Mouse (Mus musculus) hindbrain, embryonic 10.5 days (tissue): ENCODE data around the gene Fyn. TPM values are rescaled to one million over a fixed set of nuclear protein-coding genes. Genes with fewer than 3 reads are reported as not detected.
A peak's percentile ranks its signal among the peaks of the same experiment; 100 is the strongest.

Source experiments
- DNase-seq: peaks from one replicate; pipeline ENCODE4 v3.0.0-alpha.2; 2017; ENCODE audit warnings: low spot score
- H3K27ac ChIP-seq: fragments of 300-500 bp; sonication (generic); 2 replicates; pipeline ENCODE4 v1.5.1; 2016; ENCODE audit warnings: mild to moderate bottlenecking, moderate library complexity
- H3K27me3 ChIP-seq: fragments of 300-500 bp; sonication (generic); 2 replicates; pipeline ENCODE4 v1.6.1; 2016; ENCODE audit warnings: mild to moderate bottlenecking; ENCODE audit not compliant: poor library complexity, insufficient read depth, severe bottlenecking
- H3K36me3 ChIP-seq: fragments of 300-500 bp; sonication (generic); 2 replicates; pipeline ENCODE4 v1.6.1; 2016; ENCODE audit warnings: mild to moderate bottlenecking, moderate library complexity
- H3K4me1 ChIP-seq: fragments of 300-500 bp; sonication (generic); replicated peaks from 2 replicates; pipeline ENCODE4 v1.6.1; 2016; ENCODE audit warnings: mild to moderate bottlenecking
- H3K4me3 ChIP-seq: fragments of 300-500 bp; sonication (generic); 2 replicates; pipeline ENCODE4 v1.5.1; 2016; ENCODE audit warnings: mild to moderate bottlenecking, moderate library complexity
- H3K9me3 ChIP-seq: fragments of 300-500 bp; sonication (generic); 2 replicates; pipeline ENCODE4 v1.6.1; 2016; ENCODE audit warnings: mild to moderate bottlenecking, moderate library complexity
- WGBS: fragments of 180-500 bp; shearing (Covaris S2); methylation state at CpG from one replicate; pipeline ENCODE4 v1.1.7; 2016; 5-methylcytosine and 5-hydroxymethylcytosine counted together
- polyA plus RNA-seq: library from polyadenylated mRNA; unstranded; fragments of >200 nt; fragmentation: Nextera tagmentation; extraction: Ambion mirVana; gene quantifications from 2 replicates; pipeline ENCODE4 v1.2.1, GENCODE M21; 2016

Gene Fyn
- polyA plus RNA-seq, result 30.6 and 34.1 TPM in 2 replicates

GRCm38 (mm10) chr10:39368572-39369135 lies at the start of gene Fyn:
TSS of gene Fyn (plus strand) at chr10:39368855.
- peaks cover 6% of the 10 kb centered on the region; the same call in 1 of the 2 replicates for H3K27me3 ChIP-seq
- H3K9me3 ChIP-seq, result no peaks in the 10 kb centered on the region
- peak within 1 kb of the TSS; percentile 99 for H3K27ac ChIP-seq
- peaks cover 40% of the 10 kb centered on the region for H3K4me1 ChIP-seq
- DNase-seq, result peak; percentile 11
- peak within 1 kb of the TSS; percentile 94 for H3K4me3 ChIP-seq
- 37% methylated on average over 8 of the region's 8 CpGs for WGBS
- H3K36me3 ChIP-seq, result no peaks in the 10 kb centered on the region

- peak; percentile 67 for DNase-seq
- no peaks in the 10 kb centered on the region for H3K36me3 ChIP-seq
- peaks cover 10% of the 10 kb centered on the region for H3K4me1 ChIP-seq
- H3K27me3 ChIP-seq, result no peaks in the 10 kb centered on the region
- no peaks in the 10 kb centered on the region for H3K9me3 ChIP-seq
- 73% methylated on average over 17 of the region's 17 CpGs for WGBS
- H3K27ac ChIP-seq, result 0 out of 2 replicates have a peak overlapping the region, but pooled peaks have one; percentile 8
- H3K4me3 ChIP-seq, result no peak overlapping the region
These were observed 47.6 kb upstream of the Fyn start for GRCm38 (mm10) chr10:39320798-39321622.

GRCm38 (mm10) chr10:39321623-39321985 lies 47.1 kb upstream of the Fyn start:
- no peak for DNase-seq

GRCm38 (mm10) chr10:39322143-39322542 lies 46.5 kb upstream of the Fyn start:
- Histone ChIP-seq H3K4me1 (peaks cover 10% of the 10 kb centered on the region), H3K27me3 (no peaks in the 10 kb centered on the region), H3K36me3 (no peaks in the 10 kb centered on the region), H3K27ac (no peak overlapping the region), H3K4me3 (no peak overlapping the region), H3K9me3 (no peaks in the 10 kb centered on the region)
- DNase-seq, result no peak
- WGBS, result 88% methylated on average over 4 of the region's 4 CpGs

More at GRCm38 (mm10) chr10:39321623-39321985, 47.1 kb upstream of the Fyn start:
- Histone ChIP-seq H3K9me3 (no peaks in the 10 kb centered on the region), H3K27ac (0 out of 2 replicates have a peak overlapping the region, but pooled peaks have one; percentile 8), H3K4me1 (peaks cover 10% of the 10 kb centered on the region), H3K27me3 (no peaks in the 10 kb centered on the region), H3K4me3 (no peak overlapping the region), H3K36me3 (no peaks in the 10 kb centered on the region)
- WGBS, result 70% methylated on average over 9 of the region's 9 CpGs

DNA sequence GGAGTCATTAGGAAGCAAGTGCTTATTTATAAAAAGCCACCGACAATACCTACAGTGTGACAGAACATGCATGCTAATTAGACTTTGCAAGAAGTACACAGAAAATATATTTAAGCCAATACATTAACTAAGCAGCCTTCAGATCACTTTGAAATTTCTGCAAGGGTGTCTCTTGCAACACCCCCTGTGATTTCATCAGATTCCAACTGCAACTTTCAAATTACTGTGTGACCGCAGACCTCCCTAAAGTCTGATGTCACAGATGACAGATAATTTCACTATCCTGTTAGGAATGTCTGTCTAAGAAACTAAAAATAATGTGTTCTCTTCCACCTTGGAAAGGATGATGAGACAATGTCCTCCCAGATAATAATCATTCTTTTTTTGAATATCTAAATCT lies 44.4 kb upstream of the Fyn start:
- 93% methylated on average over 2 of the region's 2 CpGs for WGBS
- peaks cover 10% of the 10 kb centered on the region for H3K4me1 ChIP-seq
- H3K27ac ChIP-seq, result no peak overlapping the region

GRCm38 (mm10) chr10:39328661-39329060 lies 40.0 kb upstream of the Fyn start:
- WGBS, result 88% methylated on average over 2 of the region's 2 CpGs

More for the DNA sequence above, 44.4 kb upstream of the Fyn start:
- no peaks in the 10 kb centered on the region for H3K9me3 ChIP-seq
- H3K36me3 ChIP-seq, result no peaks in the 10 kb centered on the region
- no peak overlapping the region for H3K4me3 ChIP-seq
- DNase-seq, result no peak
- H3K27me3 ChIP-seq, result no peaks in the 10 kb centered on the region

DNA sequence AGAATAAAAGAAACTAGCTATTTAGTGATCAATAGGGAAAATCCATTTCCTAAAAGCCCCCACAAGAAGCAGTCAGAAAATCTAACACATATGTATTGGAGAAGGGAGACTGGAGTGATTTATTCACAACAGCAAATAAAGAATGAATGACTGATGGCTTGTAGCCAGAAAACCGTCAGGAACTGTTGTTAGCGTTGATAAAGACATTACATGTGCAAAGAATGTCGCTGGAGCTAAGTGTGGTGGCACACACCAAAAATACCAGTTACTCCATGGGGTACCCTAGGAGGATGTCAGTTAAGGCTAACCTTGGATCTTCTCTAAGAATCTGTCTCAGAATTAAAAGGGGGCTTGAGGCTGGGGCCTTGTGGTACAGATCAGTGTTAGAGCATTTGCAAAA lies 34.3 kb upstream of the Fyn start:
- H3K27me3 ChIP-seq, result no peaks in the 10 kb centered on the region
- peaks cover 11% of the 10 kb centered on the region; the same call in 1 of the 2 replicates for H3K9me3 ChIP-seq
- no peaks in the 10 kb centered on the region for H3K36me3 ChIP-seq
- H3K27ac ChIP-seq, result no peak overlapping the region
- no peak overlapping the region for H3K4me3 ChIP-seq
- DNase-seq, result no peak
- 77% methylated on average over 3 of the region's 3 CpGs for WGBS
- H3K4me1 ChIP-seq, result no peaks in the 10 kb centered on the region

More at GRCm38 (mm10) chr10:39328661-39329060, 40.0 kb upstream of the Fyn start:
- Histone ChIP-seq H3K9me3 (peaks cover 11% of the 10 kb centered on the region; the same call in 1 of the 2 replicates), H3K4me1 (no peaks in the 10 kb centered on the region), H3K27ac (no peak overlapping the region), H3K4me3 (no peak overlapping the region), H3K36me3 (no peaks in the 10 kb centered on the region), H3K27me3 (no peaks in the 10 kb centered on the region)
- no peak for DNase-seq

- peaks cover 11% of the 10 kb centered on the region; the same call in 1 of the 2 replicates for H3K9me3 ChIP-seq
- H3K4me1 ChIP-seq, result no peaks in the 10 kb centered on the region
- H3K27ac ChIP-seq, result no peak overlapping the region
- no peaks in the 10 kb centered on the region for H3K27me3 ChIP-seq
- H3K36me3 ChIP-seq, result no peaks in the 10 kb centered on the region
- no peak for DNase-seq
- H3K4me3 ChIP-seq, result no peak overlapping the region
These were observed 32.8 kb upstream of the Fyn start for GRCm38 (mm10) chr10:39335880-39336279.

- Histone ChIP-seq H3K36me3 (no peaks in the 10 kb centered on the region), H3K27me3 (no peaks in the 10 kb centered on the region), H3K4me1 (no peaks in the 10 kb centered on the region), H3K4me3 (no peak overlapping the region), H3K9me3 (no peaks in the 10 kb centered on the region), H3K27ac (no peak overlapping the region)
- 78% methylated on average over 2 of the region's 2 CpGs for WGBS
- DNase-seq, result no peak
These were observed 29.3 kb upstream of the Fyn start for GRCm38 (mm10) chr10:39339189-39339968.

DNA sequence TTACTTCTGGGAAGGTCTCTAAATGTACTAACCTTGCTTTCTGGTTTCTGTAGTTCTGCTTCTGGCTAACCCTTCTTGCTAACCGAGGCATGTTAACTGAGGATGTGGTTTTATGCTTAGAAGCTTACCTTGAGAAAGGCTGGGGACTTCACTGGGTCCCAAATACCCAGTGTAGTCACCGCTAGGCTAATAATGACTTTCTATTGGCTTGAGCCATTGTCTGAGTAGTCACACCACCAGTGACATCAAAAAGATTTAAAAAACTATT lies 28.8 kb upstream of the Fyn start:
- Histone ChIP-seq H3K27me3 (no peaks in the 10 kb centered on the region), H3K9me3 (no peaks in the 10 kb centered on the region), H3K4me1 (no peaks in the 10 kb centered on the region), H3K36me3 (no peaks in the 10 kb centered on the region), H3K4me3 (no peak overlapping the region), H3K27ac (no peak overlapping the region)
- WGBS, result 90% methylated on average over 2 of the region's 2 CpGs
- no peak for DNase-seq

DNA sequence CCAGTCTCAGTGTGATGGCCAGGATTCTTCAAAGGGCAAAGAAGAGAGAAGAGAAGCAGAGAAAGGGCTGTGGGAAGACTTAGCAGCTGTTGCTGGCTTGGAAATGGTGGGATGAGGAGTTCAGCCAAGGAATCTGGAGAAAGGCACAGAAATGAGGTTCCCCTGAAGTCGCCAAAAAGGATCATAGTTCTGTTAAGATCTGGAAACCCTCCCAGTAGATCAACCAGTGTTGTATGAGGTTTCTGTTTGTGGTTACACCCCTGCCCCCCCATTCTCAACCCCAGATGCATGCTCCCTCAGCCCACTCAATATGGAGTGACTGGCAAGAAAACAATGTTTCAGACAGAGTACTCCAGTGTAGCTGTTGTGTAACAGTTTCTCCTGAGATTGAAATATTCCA lies 25.1 kb upstream of the Fyn start:
- Histone ChIP-seq H3K27me3 (no peaks in the 10 kb centered on the region), H3K9me3 (no peaks in the 10 kb centered on the region), H3K27ac (no peak overlapping the region), H3K4me1 (no peaks in the 10 kb centered on the region), H3K4me3 (no peak overlapping the region), H3K36me3 (no peaks in the 10 kb centered on the region)
- DNase-seq, result no peak
- WGBS, result 85% methylated on average over 1 of the region's 1 CpGs

- WGBS, result 81% methylated on average over 1 of the region's 1 CpGs
- H3K4me1 ChIP-seq, result no peaks in the 10 kb centered on the region
These were observed 22.7 kb upstream of the Fyn start for GRCm38 (mm10) chr10:39345921-39346320.

More at GRCm38 (mm10) chr10:39345921-39346320, 22.7 kb upstream of the Fyn start:
- no peak overlapping the region for H3K4me3 ChIP-seq
- H3K27me3 ChIP-seq, result no peaks in the 10 kb centered on the region
- H3K27ac ChIP-seq, result no peak overlapping the region
- no peaks in the 10 kb centered on the region for H3K9me3 ChIP-seq
- no peaks in the 10 kb centered on the region for H3K36me3 ChIP-seq
- DNase-seq, result no peak
